Mouse (Mus musculus) bone marrow macrophage, adult 2 months (primary cell): ENCODE measurements at regions not wholly inside any gene's neighbourhood (a gene's known extent, or its start where the extent isn't known, plus 50 kb on each side); places are given as distances from the start of the nearest gene placed in this dataset.

Source experiments
- CTCF ChIP-seq: IDR thresholded peaks from 2 replicates; pipeline ENCODE4 v1.5.1; 2012; ENCODE audit warnings: low read depth, mild to moderate bottlenecking, low read length, moderate library complexity
- POLR2A ChIP-seq: IDR thresholded peaks from 2 replicates; pipeline ENCODE4 v1.6.1; 2012; ENCODE audit warnings: mild to moderate bottlenecking, low read depth, low read length, borderline replicate concordance

DNA sequence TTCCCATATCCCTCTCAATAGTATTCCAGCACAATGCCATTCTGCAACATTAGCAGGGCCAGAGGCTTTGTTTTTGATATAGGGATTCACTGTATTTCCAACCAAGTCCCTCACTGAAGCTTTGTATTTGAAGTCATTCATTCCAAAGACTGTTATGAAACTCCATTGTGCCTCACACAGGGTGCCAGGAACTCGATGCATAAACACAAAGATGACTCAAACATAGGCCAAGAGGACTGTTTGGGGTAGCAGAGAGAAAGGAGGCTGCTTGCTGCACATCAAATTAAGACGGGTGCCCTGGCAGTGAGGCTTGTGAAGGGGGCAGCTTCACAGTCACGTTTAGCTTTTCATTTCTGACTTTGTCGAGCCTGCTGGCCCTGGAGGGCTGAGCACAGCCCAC lies 75.1 kb upstream of the Fam78b start:
- no peak for TF ChIP-seq CTCF
- TF ChIP-seq POLR2A: no peak
